Mouse (Mus musculus) adrenal gland, postnatal 4 days (tissue): Measurements from ENCODE around the gene Pacrg. TPM values are rescaled to one million over a fixed set of nuclear protein-coding genes. Genes with fewer than 3 reads are reported as not detected.

Source experiments
- DNase-seq, 2 experiments: peaks; one replicate each; pipeline ENCODE4 v3.0.0; 2021 to 2022; ENCODE audit warnings: low spot score in 2 of 2, mixed read lengths in 2 of 2
- total RNA-seq, 2 experiments: library from RNA; stranded (reverse); gene quantifications; 2 replicates each; pipeline ENCODE4 v1.2.3; 2021

Pacrg gene
- total RNA-seq, 2 experiments from 2014 or later, result 4.2 to 4.4 TPM

DNA sequence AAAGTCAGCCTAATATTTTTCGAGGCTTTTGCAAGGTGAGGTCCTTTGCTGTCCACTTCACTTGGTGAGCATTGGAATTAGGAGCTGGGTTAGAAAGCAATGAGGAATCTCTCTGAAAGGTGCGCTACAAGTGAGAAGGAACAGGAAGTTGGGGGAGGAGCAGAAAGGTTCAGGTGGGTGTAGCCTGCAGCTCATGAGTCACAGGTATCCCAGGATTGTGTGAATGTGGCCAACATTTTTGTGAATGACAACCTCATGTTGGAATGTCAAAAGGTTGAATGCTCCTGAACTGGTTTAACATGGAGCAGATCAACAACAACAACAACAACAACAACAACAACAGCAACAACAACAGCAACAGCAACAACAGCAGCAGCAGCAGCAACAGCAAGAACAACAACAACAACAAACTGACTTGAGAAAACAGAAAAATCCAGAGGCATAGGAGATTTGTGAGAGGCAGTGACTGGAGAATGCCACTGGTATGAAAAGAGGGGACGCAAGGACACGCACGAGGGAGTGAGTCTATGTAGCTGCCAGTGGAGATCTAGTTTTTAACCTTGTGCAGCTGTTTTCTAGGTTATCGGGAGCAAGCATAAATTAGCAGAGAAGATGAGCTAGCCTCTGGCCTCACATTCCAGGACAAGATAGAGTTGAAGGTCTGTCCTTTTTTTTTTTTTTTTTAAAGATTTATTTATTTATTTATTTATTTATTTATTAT lies 341.0 kb downstream of the Pacrg start:
- no peak for DNase-seq

DNA sequence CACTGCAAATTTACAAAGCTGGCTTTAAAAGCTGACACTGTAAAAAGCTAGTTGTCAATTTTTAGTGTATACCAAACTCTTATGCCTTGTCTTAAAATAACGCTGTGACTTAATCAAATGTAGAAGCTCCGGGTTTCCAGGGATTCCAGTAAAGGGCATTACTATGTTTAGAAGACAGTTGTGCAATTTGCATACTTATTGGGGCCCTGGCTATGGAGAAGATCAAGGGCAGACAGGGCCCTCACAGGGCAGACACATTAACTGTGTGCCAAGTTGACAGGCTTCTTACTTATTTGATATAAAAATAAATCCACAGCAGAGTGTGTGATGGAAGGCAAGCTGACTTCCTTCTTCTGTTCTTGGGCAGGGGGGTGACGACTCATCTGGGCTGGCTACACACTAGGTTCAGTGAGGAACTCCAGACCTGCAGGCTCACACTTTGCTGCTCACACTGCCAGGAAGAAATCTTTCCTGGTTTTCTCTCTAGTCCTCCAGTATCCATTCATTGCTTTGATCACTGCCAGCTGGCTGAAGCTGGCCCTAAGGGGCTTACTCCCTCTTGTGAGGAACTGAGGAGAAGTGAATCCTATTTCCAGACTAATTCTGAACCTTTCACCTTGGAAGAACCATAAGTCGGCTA lies 342.2 kb downstream of the Pacrg start:
- no peak for DNase-seq

DNA sequence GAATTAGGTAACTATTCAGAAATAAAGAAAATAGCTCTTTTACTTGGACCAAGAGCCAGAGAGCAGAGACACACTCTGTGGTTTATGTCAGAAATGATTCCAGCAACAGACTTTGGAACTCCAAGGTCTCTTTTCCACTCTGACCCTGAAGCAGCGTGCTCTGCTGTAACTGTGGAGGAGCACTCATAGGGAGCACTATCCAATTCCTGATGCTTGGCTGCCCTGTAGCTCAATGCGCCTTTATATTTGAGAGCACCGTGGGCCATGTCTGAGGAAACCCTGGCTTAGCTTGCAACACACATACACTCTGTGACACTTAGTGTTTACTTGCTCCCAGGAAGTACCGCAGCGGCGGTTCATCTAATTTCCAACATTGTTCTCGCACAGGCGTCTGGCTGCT lies 344.0 kb downstream of the Pacrg start:
- no peak for DNase-seq

DNA sequence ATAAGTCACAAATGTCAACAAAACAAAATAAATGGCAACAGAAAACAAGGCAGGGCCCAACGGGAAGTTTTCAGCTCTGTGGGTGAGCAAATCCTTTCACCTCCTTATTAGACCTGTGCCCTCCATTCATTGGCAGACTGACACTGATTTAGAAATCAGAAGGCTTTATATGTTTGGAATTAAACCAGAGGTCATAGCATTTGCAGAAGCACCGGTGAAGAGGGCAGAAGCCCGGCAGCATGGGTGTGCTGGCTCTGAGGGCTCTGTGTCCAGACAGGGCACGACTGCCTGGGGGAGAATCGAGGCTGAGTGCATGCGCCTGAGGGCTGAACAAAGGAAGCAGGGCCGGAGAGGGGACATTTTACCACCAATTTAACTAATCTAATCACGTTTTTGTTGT lies 344.5 kb downstream of the Pacrg start:
- no peak for DNase-seq

DNA sequence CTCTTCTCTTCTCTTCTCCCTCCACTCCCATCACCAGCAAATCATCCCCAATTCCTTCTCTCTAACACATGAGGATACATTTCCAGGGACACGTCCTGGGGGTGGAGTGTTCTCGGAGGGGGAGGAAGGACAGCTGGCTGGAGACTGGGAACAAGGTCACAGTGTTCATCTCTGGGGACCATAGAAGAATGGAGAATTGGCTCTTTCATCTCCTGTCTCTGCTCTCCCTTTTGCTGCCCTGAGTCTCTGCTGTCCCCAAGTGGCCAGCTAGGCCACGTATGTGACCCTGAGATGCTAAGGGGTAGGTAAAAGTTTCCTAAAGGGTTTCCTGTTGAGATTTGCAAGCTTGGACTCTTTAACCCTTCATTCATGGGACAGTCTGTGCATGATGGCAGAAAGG lies 347.0 kb downstream of the Pacrg start:
- no peak for DNase-seq

DNA sequence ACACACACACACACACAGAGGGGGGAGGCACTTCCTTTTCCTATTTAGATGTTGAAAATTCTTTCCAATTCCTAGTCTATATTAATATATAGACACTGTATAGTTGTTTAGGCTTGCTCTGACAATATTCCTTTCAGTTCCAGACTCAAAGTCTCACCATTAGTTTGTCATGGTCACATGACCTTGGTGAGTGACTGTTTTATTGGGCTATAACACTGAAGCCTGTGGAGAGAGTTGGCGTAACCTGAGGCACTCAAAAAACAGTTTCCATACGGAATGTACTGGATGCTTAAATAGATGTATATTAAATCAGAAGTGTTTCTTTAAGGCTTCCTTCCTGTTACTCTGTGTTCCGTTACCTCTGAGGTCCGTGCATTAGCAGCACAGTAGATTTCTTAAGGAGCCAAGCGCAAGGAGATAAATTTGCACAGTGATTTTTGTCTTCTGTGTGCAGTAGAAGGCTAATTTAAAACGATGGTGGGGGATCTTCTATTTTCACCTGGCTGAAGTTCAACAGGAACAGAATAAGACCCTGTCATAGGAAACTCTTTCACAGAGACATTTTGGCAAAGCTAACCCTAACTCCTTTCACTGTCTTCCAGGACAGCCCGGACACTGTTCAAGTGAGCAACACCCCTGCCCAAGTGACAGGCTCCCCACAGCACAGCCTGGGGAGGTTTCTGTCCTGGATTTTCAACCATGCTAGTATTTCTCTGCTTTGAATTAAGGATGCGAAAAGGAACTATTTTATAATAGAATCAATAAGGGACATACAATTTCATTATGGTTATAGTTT lies 349.5 kb downstream of the Pacrg start:
- no peak for DNase-seq

DNA sequence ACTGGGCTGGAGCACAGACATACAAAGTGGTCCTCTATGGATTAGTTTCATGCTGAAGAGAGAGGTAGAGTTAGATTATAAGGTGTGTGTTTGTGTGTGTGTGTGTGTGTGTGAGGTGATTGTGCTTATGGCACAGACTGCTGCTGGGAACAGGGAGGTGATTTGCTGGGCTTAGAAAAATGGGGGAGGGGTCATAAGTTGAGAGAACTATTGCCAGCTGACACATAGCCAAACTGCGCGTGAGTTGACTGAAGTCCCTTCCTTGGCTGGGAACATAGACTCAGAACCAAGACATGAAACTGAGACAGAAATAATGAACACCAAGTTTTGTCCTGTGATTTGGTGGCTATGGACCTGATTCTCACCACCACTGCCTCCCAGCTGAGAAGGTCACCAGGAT lies 351.2 kb downstream of the Pacrg start:
- no peak for DNase-seq

DNA sequence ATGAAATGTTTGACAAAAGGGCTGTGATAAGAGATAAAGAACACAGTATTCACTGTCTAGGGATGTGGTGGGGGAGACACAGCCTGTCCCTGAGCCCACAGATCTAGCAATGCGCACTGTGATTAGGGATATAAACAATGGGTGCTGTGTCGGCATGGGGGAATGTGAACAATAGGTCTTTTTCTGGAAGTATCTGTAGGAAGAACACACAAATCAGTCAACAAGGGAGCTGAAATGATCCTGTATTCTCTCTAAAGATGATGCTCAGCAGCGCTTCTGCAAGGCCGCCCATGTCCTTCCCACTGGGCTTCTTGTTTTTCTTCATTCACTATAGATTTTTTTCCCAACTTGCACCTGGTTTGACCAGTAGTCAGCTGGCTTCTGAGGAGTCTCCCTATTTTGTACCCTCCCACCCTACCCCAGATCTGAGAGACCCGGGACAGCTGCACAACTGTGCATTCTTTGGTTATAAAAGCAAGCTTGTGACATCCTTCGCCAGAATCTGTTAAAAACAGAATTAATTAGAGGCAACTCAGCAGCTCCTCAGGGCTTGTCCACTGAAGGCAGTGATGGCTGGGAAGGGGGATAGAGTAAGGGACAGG lies 356.1 kb downstream of the Pacrg start:
- no peak for DNase-seq

DNA sequence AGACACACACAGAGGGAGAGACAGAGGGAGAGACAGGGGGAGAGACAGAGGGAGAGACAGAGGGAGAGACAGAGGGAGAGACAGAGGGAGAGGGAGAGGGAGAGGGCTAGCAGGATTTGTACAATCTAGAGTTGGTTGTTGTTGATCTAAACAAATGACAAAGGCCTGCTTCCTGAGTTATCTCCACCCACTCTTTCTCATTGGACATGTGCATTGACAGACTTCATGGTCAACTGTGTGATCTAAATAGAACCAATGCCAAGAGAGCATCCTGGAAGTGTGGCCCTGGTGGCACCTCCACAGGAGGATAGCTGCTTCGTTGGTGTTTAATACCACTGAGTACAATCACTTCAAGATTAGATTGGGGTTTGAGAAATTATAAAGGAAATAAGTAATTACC lies 359.0 kb downstream of the Pacrg start:
- no peak for DNase-seq

DNA sequence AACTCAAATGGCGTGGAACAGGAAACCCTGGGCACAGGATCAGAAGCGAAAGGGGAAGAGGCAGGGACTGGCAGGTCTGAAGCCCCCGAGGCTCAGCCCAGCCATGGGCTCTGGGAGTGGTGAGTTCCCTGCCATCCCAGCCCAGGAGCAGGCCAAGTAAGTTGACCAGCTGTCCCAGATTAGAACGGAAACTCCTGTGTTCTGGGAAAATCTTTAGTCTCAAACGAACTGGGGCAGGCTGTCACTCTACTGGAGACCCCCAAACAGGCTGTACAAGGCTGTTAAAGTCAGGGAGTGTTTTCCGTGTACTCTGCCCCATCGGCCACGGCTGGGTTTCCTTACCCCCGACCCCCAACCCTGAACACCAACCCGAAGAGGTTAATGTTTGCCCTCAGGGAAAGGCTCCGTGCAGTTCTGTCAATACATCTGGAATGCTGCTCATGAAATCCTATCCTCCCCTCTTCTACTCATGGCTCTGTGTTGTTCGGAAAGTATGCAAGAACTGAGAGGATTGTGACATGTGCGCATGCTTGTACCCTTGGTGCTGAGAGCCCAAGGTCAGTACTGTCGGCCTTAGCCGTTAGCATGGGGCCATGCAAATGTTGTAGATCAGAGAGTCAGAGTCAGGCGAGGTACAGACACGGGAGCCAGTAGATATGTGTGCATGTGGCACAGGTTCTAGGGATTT lies 360.9 kb downstream of the Pacrg start:
- DNase-seq, result no peak

DNA sequence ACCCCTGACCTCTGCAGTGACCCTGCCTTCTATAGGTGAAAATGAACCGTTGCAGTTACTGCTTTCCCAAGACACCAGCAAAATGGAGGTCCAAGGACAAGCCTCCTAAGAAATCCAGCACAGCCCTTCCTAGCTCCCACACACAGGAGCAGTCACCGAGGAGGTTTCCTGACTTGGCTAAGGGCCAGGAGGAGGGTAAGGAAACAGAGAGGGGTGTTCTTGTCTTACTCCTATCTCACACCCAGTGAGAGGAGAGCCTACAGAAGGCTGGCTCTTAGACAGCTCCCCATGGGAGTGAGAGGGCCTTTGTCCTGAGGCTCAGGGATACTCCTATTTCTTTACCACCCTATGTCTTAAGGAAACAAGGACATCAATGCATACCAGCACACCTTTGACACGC lies 361.7 kb downstream of the Pacrg start:
- DNase-seq, result no peak

DNA sequence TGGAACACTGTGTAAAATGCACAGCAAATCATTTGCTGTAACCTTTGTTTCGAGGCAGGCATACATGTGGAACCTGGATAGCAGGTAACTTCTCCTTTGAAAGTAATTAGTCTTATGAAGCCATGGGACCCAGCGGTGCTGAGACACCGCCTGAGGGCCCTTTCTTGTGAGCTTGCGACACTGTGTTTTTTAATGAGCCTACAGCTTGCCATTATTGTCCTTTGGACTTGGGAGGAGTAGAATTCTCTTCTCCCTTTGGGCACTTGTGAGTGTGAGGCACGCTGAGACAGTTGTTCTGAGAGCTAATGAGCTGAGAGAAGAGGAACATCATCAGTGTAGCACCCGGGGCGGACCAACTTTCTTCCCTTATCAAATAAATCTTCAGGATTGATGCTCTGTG lies 363.3 kb downstream of the Pacrg start:
- no peak for DNase-seq

DNA sequence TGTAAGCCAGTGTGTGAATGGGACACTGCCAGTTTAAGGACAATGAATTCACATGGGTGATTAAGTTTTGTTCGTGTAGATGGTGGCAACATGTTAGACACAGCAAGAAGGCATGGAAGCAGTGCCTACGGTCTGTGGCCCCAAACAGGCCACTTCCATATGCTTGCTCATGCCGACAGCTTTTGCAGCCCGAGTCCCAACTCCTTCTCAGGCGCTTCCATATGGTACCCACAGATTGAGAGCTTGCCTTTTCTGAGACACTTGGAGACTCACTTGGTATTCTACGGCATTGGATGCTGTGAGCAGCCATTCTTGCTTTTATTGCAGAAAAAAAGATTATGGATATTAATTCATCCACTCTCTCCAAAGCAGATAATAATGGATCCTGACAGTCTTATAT lies 365.1 kb downstream of the Pacrg start:
- no peak for DNase-seq

DNA sequence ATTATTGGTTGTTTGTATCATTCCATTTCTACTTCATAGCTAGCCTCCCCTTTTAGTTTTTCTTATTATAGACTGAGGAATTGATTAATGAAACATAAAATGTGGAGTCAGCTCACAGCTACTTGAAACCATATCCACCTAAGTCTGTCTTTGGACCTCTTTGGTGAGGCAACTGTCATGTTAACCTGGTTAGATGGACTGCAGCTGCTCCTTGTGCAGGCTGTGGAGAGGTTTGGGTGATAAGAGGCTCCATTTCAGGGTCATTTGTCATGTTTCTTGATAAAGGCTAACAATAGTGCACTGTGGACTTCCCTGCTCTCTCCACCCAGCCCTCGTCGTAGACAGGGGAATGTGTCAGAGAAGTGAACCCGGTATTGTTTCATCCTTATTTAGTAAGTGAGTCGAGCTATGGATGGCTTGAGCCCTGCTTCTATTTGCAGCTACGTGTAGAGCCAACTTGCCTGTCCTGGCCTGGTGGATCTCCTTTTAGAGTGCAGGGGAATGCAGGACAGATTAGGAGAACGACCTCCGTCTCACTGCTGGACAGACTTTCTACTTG lies 366.2 kb downstream of the Pacrg start:
- no peak for DNase-seq

DNA sequence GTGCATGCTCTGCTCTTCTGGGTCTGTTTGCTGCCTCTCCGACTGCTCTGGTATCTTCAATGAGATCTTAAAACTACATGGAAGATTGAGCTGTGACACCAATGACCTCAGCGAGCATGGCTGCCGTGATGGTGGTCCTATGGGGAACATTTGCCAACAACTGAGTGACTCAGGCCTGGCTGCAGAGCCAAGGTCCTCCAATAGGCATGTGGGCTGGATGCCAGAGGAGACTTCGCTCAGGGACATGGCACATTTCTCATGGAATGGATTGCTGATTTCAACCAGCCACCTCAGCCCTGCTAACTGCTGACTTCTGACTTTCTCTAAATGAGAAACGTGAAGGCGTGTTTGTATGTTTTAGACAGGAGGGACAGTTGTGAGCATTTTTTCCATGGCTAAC lies 366.9 kb downstream of the Pacrg start:
- peak in 1 of 2 experiments; percentile 67 for DNase-seq

DNA sequence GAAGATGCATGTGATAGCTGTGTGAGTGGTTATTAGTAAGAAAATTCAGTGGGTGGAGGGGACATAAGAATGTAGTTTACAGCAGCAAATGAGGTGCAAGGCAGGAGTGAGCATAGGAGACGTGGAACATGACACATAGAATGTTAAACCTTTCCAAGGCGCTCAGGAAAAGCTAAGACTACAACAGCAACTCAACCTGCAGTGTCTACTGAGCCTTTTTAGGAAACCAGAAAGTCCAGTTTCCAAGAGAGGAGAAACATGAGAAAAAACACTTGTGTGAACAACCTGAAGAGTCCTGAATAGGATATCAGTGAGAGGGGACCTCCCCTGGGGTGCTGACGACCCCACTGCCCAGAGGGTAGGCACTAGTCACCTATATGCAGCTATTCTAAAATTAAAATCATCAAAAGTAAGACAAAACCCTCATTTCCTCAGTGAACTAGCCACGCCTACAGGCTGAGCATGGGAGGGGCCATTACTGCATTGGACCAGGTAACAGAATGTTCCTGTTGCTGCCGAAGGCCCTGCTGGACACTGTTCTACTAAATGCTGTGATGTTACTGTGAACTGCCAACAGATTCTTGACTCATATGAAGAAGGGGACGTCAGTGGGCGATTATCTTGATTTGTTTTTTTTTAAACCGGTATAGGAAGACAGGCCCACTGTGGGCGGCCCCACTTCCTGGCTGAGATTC lies 370.1 kb downstream of the Pacrg start:
- DNase-seq, result no peak

DNA sequence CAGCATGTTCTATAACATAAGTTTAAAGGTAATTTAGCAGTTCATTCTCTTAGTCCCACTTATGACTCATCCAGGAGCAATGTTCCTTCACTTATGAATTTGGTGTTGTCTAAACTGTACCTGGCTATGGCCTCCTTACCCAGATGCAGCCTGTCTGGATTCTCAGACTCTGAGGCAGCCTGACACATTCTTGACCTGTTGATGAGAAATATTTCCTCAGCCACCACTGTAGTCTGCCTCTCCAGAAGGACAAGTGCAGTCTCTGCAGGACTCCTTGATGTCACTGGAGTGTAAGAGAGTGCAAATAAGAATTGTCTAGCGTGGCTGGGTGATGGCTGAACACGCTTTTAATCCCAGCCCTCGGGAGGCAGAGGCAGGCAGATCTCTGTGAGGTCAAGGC lies 373.0 kb downstream of the Pacrg start:
- no peak for DNase-seq

DNA sequence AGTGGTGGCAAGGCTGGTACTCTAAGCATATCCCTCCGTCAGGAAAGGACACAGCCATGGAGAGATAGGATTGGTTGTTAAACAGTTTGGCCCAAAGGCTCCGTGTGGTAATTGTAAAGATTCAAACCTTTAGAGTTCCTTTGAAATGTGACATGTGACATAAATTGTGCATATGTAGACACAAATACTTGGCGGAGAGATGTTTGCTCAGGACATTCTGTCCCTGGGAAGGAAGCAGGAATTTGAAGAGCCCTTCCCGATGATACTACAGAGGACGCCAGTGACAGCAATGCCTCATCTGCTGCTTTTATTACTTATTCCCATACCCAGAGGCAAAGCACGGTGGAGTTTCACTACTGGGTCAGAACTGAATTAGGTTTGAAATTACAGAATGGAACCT lies 374.6 kb downstream of the Pacrg start:
- no peak for DNase-seq

DNA sequence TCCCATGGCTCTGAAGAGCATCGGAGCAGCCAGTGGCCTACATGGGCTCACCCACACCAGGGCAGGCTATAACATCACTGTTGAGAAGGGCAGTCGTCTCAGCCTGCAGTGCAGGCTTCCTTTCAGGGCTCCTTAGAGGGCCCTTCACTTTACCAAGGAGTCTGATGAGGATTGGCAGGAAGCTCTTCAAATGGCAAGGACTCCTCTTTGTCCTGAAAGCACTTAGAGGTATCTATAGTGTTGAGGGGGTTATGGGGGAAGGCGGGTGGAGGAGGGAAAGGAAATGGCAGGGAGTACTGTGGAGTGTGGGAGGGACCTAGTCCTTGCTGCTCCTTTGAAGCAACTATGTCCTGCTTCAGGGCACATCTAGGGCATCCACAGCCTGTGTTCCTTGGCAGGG lies 375.4 kb downstream of the Pacrg start:
- DNase-seq, result no peak

DNA sequence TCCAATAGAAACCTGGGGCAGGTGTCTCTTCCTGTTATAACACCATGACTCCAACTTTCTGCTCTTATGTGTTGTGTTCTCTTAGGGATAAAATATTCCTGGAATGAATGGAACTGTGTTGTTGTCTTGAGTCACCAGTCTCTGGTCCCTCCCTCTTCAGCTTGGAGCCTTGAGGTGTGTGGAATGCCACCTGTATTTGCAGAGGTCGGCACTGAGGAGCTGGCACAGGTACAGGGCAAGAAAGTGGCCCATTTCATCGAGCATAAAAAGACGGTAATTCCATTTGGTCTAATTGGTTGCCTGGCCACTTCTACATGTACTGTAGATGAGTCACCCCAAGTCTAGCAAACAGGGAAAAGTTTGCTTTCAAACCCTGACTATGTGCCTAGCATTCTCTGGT lies 376.5 kb downstream of the Pacrg start:
- DNase-seq, result no peak
